Mouse (Mus musculus): Measurements from ENCODE around the gene Adra1d. TPM values are rescaled to one million over a fixed set of nuclear protein-coding genes. Genes with fewer than 3 reads are reported as not detected.

The Adra1d gene
- polyA plus RNA-seq, 1 experiment from 2014 or later: 0.59 TPM

DNA sequence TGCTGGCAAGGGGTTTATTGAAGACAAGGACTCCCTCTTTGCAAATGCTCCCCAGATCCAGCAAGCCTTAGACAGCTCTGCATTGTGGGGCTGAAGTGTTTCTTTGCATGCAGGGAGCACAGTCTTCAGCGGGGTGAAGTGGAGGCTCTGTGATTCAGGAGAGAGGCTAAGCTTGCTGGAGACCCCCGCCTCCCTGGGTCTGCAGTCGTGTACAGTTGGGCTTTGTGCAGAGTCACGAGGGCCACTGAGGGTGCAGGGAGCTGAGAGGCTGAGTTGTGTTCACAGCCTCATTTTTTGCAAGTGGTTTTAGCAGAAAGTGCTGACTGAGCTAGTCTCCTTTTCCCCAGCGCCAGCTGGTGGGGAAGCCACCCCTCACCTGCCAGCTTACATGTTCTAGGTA lies 60.2 kb downstream of the Adra1d start:
- Histone ChIP-seq H3K9me3 (no peaks in the 10 kb centered on the region), H3K27me3 (ENCODE audit: insufficient read depth, poor library complexity, severe bottlenecking) (no peaks in the 10 kb centered on the region), H3K27ac (no peak overlapping the region), H3K4me1 (peaks cover 58% of the 10 kb centered on the region), H3K4me3 (no peak overlapping the region), H3K36me3 (no peaks in the 10 kb centered on the region)
- WGBS: 47% methylated on average over 5 of the region's 5 CpGs
- DNase-seq (ENCODE audit: low spot score): no peak

DNA sequence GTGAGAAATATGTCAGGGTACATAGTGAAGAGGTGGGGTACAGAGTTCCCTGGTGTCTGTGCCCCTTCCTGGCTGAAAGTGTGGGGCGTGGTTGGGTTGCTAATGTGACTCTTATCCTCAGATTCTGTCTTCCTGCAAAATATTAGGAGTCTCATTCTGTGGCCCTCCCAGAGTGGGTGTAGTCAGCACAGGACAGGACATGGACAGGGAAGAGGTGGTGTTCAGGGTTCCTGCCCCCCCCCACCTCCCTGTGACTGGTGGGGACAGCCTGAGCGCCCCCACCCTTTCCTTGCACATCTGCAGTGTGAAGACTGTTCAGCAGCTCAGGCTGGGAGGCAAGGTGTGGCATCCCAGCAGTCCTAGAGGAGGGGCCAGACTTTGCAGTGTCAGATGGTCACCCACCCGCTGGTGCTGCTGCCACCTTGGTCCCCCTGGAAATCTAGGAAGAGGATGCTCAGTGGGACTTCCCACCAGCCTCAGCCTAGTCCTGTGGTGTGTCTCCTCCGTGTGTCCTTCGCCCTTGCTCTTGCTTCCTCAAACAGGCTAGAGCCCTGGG lies 62.7 kb downstream of the Adra1d start:
- Histone ChIP-seq H3K4me1 (peaks cover 45% of the 10 kb centered on the region), H3K9me3 (no peaks in the 10 kb centered on the region), H3K4me3 (no peak overlapping the region), H3K27me3 (ENCODE audit: insufficient read depth, poor library complexity, severe bottlenecking) (no peaks in the 10 kb centered on the region), H3K27ac (no peak overlapping the region), H3K36me3 (no peaks in the 10 kb centered on the region)
- DNase-seq (ENCODE audit: low spot score): no peak
- WGBS: 63% methylated on average over 5 of the region's 5 CpGs

DNA sequence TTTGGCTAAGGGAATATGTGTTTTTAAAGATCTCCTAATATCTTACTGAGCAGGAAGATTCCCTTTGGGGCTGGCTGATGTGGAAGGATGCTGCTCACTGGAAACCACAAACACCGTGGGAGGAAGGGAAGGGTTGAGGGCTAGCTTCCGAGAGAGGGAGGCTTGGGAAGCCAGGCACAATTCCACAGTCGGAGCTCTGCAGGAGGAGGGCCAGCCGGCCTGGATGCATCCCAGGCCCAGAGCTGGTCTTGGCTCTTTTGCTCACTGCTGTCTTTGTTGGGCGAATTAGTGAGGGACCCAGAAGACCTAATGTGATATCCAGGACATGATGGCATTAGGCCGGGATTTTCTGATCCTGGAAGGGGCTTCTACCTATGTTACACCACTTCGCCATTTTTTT lies 63.9 kb downstream of the Adra1d start:
- WGBS: 66% methylated on average over 7 of the region's 7 CpGs
- H3K4me1 ChIP-seq: peaks cover 48% of the 10 kb centered on the region
- H3K27me3 ChIP-seq (ENCODE audit: insufficient read depth, poor library complexity, severe bottlenecking): no peaks in the 10 kb centered on the region
- H3K4me3 ChIP-seq: no peak overlapping the region
- H3K36me3 ChIP-seq: no peaks in the 10 kb centered on the region
- peak overlapping the region; percentile 6; the same call in 1 of the 2 replicates for H3K27ac ChIP-seq
- H3K9me3 ChIP-seq: no peaks in the 10 kb centered on the region
- DNase-seq (ENCODE audit: low spot score): no peak

GRCm38 (mm10) chr2:131497224-131497856 lies 64.7 kb downstream of the Adra1d start:
- H3K4me1 ChIP-seq: peaks cover 48% of the 10 kb centered on the region
- no peak overlapping the region for H3K4me3 ChIP-seq
- H3K36me3 ChIP-seq: no peaks in the 10 kb centered on the region
- H3K9me3 ChIP-seq: no peaks in the 10 kb centered on the region
- peak overlapping the region; percentile 6; the same call in 1 of the 2 replicates for H3K27ac ChIP-seq
- DNase-seq (ENCODE audit: low spot score): peak; percentile 93
- WGBS: 86% methylated on average over 4 of the region's 4 CpGs
- H3K27me3 ChIP-seq (ENCODE audit: insufficient read depth, poor library complexity, severe bottlenecking): no peaks in the 10 kb centered on the region; the same call in 1 of the 2 replicates

DNA sequence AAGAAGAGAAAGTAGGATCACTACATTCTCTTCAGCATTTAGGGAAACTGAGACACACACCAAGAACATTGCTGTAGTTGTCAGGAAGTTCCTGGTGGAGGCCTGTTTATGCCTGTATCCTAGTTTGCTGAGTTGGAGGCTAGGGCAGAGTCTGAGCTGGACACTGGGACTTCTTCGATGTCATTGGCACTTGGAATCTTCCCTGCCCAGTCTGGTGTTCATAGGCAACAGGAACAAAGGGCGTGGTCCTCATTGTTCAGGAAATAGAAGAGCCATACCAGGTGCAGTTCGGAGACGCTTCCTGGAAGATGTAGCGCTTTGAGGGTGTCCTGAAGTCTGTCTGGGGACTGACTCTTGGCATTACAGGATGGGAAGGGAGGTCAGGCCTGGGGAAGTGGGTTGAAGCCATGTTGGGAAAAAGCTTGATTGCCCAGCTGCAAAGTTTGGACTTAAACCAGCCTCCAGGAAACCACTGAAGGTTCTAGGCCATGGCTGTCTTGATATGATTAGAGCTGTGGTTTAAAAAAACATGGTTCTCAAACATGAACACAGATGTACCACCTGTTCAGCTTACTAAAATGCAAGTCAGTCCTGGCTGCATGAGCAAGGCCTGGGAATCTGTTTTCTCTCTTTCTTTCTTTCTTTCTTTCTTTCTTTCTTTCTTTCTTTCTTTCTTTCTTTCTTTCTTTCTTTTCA lies 65.8 kb downstream of the Adra1d start:
- H3K36me3 ChIP-seq: no peaks in the 10 kb centered on the region
- DNase-seq (ENCODE audit: low spot score): no peak
- no peak overlapping the region for H3K4me3 ChIP-seq
- no peaks in the 10 kb centered on the region; the same call in 1 of the 2 replicates for H3K27me3 ChIP-seq (ENCODE audit: insufficient read depth, poor library complexity, severe bottlenecking)
- H3K4me1 ChIP-seq: peaks cover 48% of the 10 kb centered on the region
- 0 out of 2 replicates have a peak overlapping the region, but pooled peaks have one; percentile 22 for H3K27ac ChIP-seq
- 79% methylated on average over 5 of the region's 5 CpGs for WGBS
- no peaks in the 10 kb centered on the region for H3K9me3 ChIP-seq

Other genes with a start within 250 kb of the Adra1d start
- 2.0 and 3.0 TPM in 2 replicates for gene Rnf24, start 209.4 kb downstream of the Adra1d start, polyA plus RNA-seq (2016; fragmentation: Nextera tagmentation; extraction: Ambion mirVana)
- 26.1 and 28.0 TPM in 2 replicates for gene Smox, start 70.8 kb downstream of the Adra1d start, polyA plus RNA-seq (2016; fragmentation: Nextera tagmentation; extraction: Ambion mirVana)

All from heart, embryonic 10.5 days (tissue).